In genomic region chr11:51796272-51796671, GRCm38 (mm10) we compare ENCODE assay signal across 14 mouse cellular contexts. TPM values are rescaled to one million over a fixed set of nuclear protein-coding genes. Genes with fewer than 3 reads are reported as not detected.
DNase-seq lines count a peak whose midpoint lies in the region; ATAC-seq and TF ChIP-seq lines count a peak whose summit lies in the region.
"Had no signal": no experiment of that assay in that cellular context is flagged by ENCODE, and none has a peak within 500 bp of the region (broad histone marks: within the 10 kb centered on the region; RNA-seq: fewer than 3 reads in every experiment).

No protein-coding gene starts in this region.

- no peaks in the 10 kb centered on the region for H3K4me1 ChIP-seq in hindbrain, postnatal 0 days (ENCODE audit: insufficient read depth, low read length)
- no peaks in the 10 kb centered on the region for H3K4me1 ChIP-seq in hindbrain, embryonic 13.5 days (replicated peaks)
- no peaks in the 10 kb centered on the region; the same call in 1 of the 2 replicates for H3K4me1 ChIP-seq in intestine, embryonic 16.5 days (ENCODE audit: control insufficient read depth, insufficient read depth, low read length)
- H3K4me1 ChIP-seq in kidney, adult 2 months (ENCODE audit: control insufficient read depth, insufficient read depth, low read length): no peaks in the 10 kb centered on the region
- H3K4me1 ChIP-seq: liver, embryonic 15.5 days; stomach, embryonic 15.5 days had no signal

- peaks cover 10% of the 10 kb centered on the region; the same call in 1 of the 2 replicates for H3K36me3 ChIP-seq in hindbrain, postnatal 0 days (ENCODE audit: insufficient read depth, low read length)
- H3K36me3 ChIP-seq in hindbrain, embryonic 13.5 days: peaks cover 17% of the 10 kb centered on the region
- 0 out of 2 replicates have a peak, but pooled peaks cover 10% of the 10 kb centered on the region for H3K36me3 ChIP-seq in intestine, embryonic 16.5 days (ENCODE audit: control insufficient read depth, insufficient read depth, low read length)
- H3K36me3 ChIP-seq in kidney, adult 2 months (ENCODE audit: control insufficient read depth, insufficient read depth, low read length): peaks cover 2% of the 10 kb centered on the region

- no peak overlapping the region for H3K9ac ChIP-seq in hindbrain, postnatal 0 days (replicated peaks; ENCODE audit: low read length)
- no peak overlapping the region for H3K9ac ChIP-seq in hindbrain, embryonic 13.5 days
- no peak overlapping the region for H3K9ac ChIP-seq in intestine, embryonic 16.5 days (ENCODE audit: low read depth, low read length)
- H3K9ac ChIP-seq: hindbrain, embryonic 14.5 days; liver, embryonic 15.5 days; stomach, embryonic 15.5 days had no signal

- no peak for TF ChIP-seq POLR2A in kidney, adult 2 months (IDR thresholded peaks at IDR 0.05; ENCODE audit: low read depth, low read length)

- ATAC-seq in hindbrain, postnatal 0 days: no peak
- no peak for ATAC-seq in hindbrain, embryonic 13.5 days (ENCODE audit: low FRiP score)
- ATAC-seq in intestine, embryonic 16.5 days: peak; percentile 70

- DNase-seq in cerebellum, adult 18-20 months: peak; percentile 23 to 39
- no peak for DNase-seq in cerebellum, adult 11-12 months
- peak; percentile 30 for DNase-seq in hindbrain, postnatal 0 days (ENCODE audit: low spot score)
- DNase-seq in Muller cell, postnatal 12 days (ENCODE audit: inconsistent ontology term): peak; percentile 25
- DNase-seq in right cerebral cortex, postnatal 10 days (ENCODE audit: low spot score in 2 of 2): no peak
- DNase-seq in kidney, adult 2 months: no peak
- DNase-seq: layer of hippocampus, adult 9-11 months; right cerebral cortex, postnatal 4 days had no signal

- H3K4me2 ChIP-seq in hindbrain, postnatal 0 days (ENCODE audit: low read depth, low read length): no peak overlapping the region
- H3K4me2 ChIP-seq in hindbrain, embryonic 13.5 days: no peak overlapping the region
- H3K4me2 ChIP-seq in intestine, embryonic 16.5 days (ENCODE audit: low read depth, low read length): no peak overlapping the region
- H3K4me2 ChIP-seq: hindbrain, embryonic 14.5 days; liver, embryonic 15.5 days; stomach, embryonic 15.5 days had no signal

- H3K9me3 ChIP-seq in hindbrain, postnatal 0 days (ENCODE audit: low read length): no peaks in the 10 kb centered on the region
- no peaks in the 10 kb centered on the region for H3K9me3 ChIP-seq in hindbrain, embryonic 13.5 days
- H3K9me3 ChIP-seq in intestine, embryonic 16.5 days (ENCODE audit: control insufficient read depth, low read length): no peaks in the 10 kb centered on the region
- H3K9me3 ChIP-seq: liver, embryonic 15.5 days; megakaryocyte, embryonic 14.5 days; stomach, embryonic 15.5 days had no signal

- TF ChIP-seq CTCF in hindbrain, postnatal 0 days (IDR thresholded peaks at IDR 0.05; ENCODE audit: low read depth): no peak
- TF ChIP-seq CTCF in kidney, adult 2 months (conservative IDR thresholded peaks at IDR 0.05; ENCODE audit: insufficient read depth, insufficient read length, low read depth, low read length): no peak

- 76% methylated on average over 4 of the region's 4 CpGs for WGBS in hindbrain, postnatal 0 days
- 87% methylated on average over 4 of the region's 4 CpGs for WGBS in hindbrain, embryonic 13.5 days
- 63% methylated on average over 4 of the region's 4 CpGs for WGBS in intestine, embryonic 16.5 days
- WGBS in kidney, adult 2 months: 66% methylated on average over 4 of the region's 4 CpGs

- no peak overlapping the region for H3K27ac ChIP-seq in hindbrain, postnatal 0 days
- H3K27ac ChIP-seq in hindbrain, embryonic 13.5 days: no peak overlapping the region
- H3K27ac ChIP-seq in intestine, embryonic 16.5 days (ENCODE audit: low read length): no peak overlapping the region
- H3K27ac ChIP-seq in kidney, adult 2 months (ENCODE audit: insufficient read depth, low read depth, low read length): no peak overlapping the region
- H3K27ac ChIP-seq: hindbrain, embryonic 14.5 days; liver, embryonic 15.5 days; stomach, embryonic 15.5 days had no signal

- no peaks in the 10 kb centered on the region for H3K27me3 ChIP-seq in hindbrain, postnatal 0 days (ENCODE audit: insufficient read depth, low read length)
- no peaks in the 10 kb centered on the region for H3K27me3 ChIP-seq in hindbrain, embryonic 13.5 days
- no peaks in the 10 kb centered on the region for H3K27me3 ChIP-seq in intestine, embryonic 16.5 days (replicated peaks; ENCODE audit: control insufficient read depth, insufficient read depth, low read length)
- no peaks in the 10 kb centered on the region for H3K27me3 ChIP-seq in kidney, adult 2 months (replicated peaks; ENCODE audit: control insufficient read depth, insufficient read depth, low read length)
- H3K27me3 ChIP-seq: liver, embryonic 15.5 days; megakaryocyte, embryonic 14.5 days; stomach, embryonic 15.5 days had no signal

- H3K4me3 ChIP-seq in hindbrain, postnatal 0 days (ENCODE audit: low read length): no peak overlapping the region
- H3K4me3 ChIP-seq in hindbrain, embryonic 13.5 days: no peak overlapping the region
- no peak overlapping the region for H3K4me3 ChIP-seq in intestine, embryonic 16.5 days (ENCODE audit: low read length)
- H3K4me3 ChIP-seq in kidney, adult 2 months (ENCODE audit: insufficient read depth, low read depth, low read length): no peak overlapping the region
- H3K4me3 ChIP-seq: liver, embryonic 15.5 days; megakaryocyte, embryonic 14.5 days; stomach, embryonic 15.5 days had no signal

RNA-seq across cellular contexts. Expression of gene Sar1b, which starts 32.8 kb away (rescaled TPM):
- total RNA-seq in hindbrain, postnatal 0 days (2014; rRNA removed): 78.2 and 118 TPM in 2 replicates
- polyA plus RNA-seq in hindbrain, postnatal 0 days (2015; fragmentation: Nextera tagmentation; extraction: Ambion mirVana): 235 and 244 TPM in 2 replicates
- 182 and 189 TPM in 2 replicates for polyA plus RNA-seq in hindbrain, embryonic 13.5 days (2015; fragmentation: Nextera tagmentation; extraction: Ambion mirVana)
- polyA plus RNA-seq in intestine, embryonic 16.5 days (2015; fragmentation: Nextera tagmentation; extraction: Ambion mirVana): 218 and 226 TPM in 2 replicates
- polyA plus RNA-seq in kidney, adult 2 months (2012; rRNA removed): 47.1 and 62.2 TPM in 2 replicates

RNA-seq across cellular contexts. Expression of gene Sec24a, which starts 32.8 kb away (rescaled TPM):
- 13.4 and 13.9 TPM in 2 replicates for total RNA-seq in hindbrain, postnatal 0 days (2014; rRNA removed)
- 10.6 and 11.9 TPM in 2 replicates for polyA plus RNA-seq in hindbrain, postnatal 0 days (2015; fragmentation: Nextera tagmentation; extraction: Ambion mirVana)
- polyA plus RNA-seq in hindbrain, embryonic 13.5 days (2015; fragmentation: Nextera tagmentation; extraction: Ambion mirVana): 14.8 and 15.3 TPM in 2 replicates
- 21.2 and 27.6 TPM in 2 replicates for polyA plus RNA-seq in intestine, embryonic 16.5 days (2015; fragmentation: Nextera tagmentation; extraction: Ambion mirVana)
- polyA plus RNA-seq in kidney, adult 2 months (2012; rRNA removed): 14.7 and 14.8 TPM in 2 replicates

Comparison
In these comparisons a context has a peak if more than half of its experiments do, and no peak if none do; other contexts are left out.
1. DNase-seq: peak in cerebellum, adult 18-20 months (2 of 2), hindbrain, postnatal 0 days (single experiment) and Muller cell, postnatal 12 days (single experiment); none in cerebellum, adult 11-12 months (single experiment), right cerebral cortex, postnatal 10 days (0 of 2) and kidney, adult 2 months (single experiment).